Mouse (Mus musculus): ENCODE measurements at regions not wholly inside any gene's neighbourhood (a gene's known extent, or its start where the extent isn't known, plus 50 kb on each side); places are given as distances from the start of the nearest gene placed in this dataset.

DNA sequence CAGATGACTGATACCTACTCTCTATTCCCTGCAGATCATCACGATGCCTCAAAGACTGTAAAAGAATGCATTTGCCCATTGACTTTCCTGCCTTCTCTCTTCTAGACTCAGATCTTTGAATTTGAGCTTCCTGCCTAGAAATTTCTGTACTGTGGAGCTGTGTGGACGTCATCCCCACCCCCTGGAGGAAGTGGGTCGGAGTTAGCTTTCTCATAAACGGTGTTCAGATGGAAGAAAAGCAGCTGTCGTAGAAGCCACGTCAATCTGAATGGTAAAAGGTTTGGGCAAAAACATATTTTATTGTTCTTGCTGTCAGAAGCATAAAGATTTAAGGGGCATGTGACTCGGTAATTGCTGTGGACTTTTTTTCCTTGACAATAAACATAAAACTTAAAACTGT is 154.6 kb upstream of the Mvb12b start:
- TF ChIP-seq CTCF (IDR thresholded peaks at IDR 0.05; ENCODE audit: low read depth) (no peak), EP300 (IDR thresholded peaks at IDR 0.05; ENCODE audit: low read depth) (no peak)

Measured in heart, postnatal 0 days (tissue).